Mouse (Mus musculus) spleen, adult 2 months (tissue): ENCODE results near the gene Pcdh7.

ENCODE experiments used
- CTCF ChIP-seq: fragments of 200-500 bp; IDR thresholded peaks from 2 replicates; pipeline ENCODE4 v1.5.1; 2011; ENCODE audit warnings: mild to moderate bottlenecking, inconsistent platforms; ENCODE audit not compliant: insufficient read depth, insufficient read length, insufficient replicate concordance; ENCODE audit errors: extremely low read depth
- POLR2A ChIP-seq: fragments of 200-500 bp; IDR thresholded peaks from 2 replicates; pipeline ENCODE4 v1.6.1; 2011; ENCODE audit warnings: low read depth, low read length, inconsistent platforms

GRCm38 (mm10) chr5:57715524-57716400 is 2.0 kb upstream of the Pcdh7 start:
- TF ChIP-seq CTCF, result no peak
- TF ChIP-seq POLR2A, result no peak
